Mouse (Mus musculus): ENCODE measurements at regions not wholly inside any gene's neighbourhood (a gene's known extent, or its start where the extent isn't known, plus 50 kb on each side); places are given as distances from the start of the nearest gene placed in this dataset.

DNA sequence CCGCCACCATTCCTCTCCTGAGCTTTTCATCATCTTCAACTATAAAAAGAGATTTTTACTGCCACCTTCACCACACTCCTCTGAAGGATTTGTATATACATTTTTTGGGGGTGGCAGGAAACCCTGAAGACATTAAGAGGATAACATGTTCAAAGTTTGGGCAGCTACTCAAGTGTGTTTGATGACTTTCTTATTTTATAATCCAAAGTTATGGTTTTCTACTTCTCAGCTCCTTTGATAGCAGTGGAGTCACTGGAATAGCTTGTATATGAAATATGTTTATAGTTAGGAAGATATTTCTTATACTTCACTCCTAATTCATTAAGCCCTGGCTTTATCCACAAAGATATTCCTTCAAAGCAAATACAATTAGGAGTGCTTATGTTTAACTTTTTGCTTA lies 229.5 kb upstream of the Lcorl start:
- DNase-seq (ENCODE audit: low spot score) = no peak

GRCm38 (mm10) chr5:46083293-46083692 lies 225.9 kb upstream of the Lcorl start:
- DNase-seq (ENCODE audit: low spot score) = no peak

GRCm38 (mm10) chr5:46073744-46074143 lies 216.3 kb upstream of the Lcorl start:
- no peak for DNase-seq (ENCODE audit: low spot score)

DNA sequence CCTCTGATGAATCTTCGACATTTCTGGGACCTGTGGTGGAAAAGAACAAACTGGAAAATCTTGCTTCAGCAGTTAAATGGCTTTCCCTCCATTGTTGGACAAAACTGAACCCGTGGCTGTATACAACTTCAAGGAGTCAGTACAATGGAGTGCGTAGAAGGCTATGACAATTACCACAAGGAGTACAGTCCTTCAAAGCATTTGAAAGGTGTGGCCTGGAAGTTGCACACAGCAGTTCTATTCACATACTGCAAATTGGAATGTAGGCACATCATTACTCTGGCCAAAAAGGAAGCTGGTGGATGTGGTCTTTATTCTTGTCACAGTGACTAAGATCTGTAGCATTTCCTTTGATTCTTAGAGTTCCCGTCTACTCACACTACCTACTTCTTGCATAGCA lies 215.7 kb upstream of the Lcorl start:
- no peak for DNase-seq (ENCODE audit: low spot score)

DNA sequence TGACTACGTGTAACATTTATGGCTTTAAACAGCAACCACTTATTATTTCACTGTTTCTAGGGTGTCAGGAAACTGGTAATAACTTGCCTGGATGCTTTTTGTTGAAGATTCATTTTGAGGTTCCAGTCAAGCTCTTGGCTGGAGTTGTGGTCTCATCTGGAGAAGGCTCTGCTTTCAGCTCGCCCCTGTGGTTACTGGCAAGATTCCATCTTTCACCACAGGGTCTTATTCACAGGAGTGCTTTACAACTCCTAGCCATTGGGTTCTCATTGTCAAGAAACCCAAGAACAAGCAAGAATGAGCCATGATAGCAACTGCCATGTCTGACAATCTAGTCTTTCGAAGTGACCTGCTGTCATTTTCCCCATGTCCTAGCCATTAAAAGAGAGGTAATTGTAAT lies 202.5 kb upstream of the Lcorl start:
- no peak for DNase-seq (ENCODE audit: low spot score)

GRCm38 (mm10) chr5:46054850-46055249 lies 197.4 kb upstream of the Lcorl start:
- no peak for DNase-seq (ENCODE audit: low spot score)

- DNase-seq (ENCODE audit: low spot score) = no peak
These were observed 185.4 kb upstream of the Lcorl start for GRCm38 (mm10) chr5:46042684-46043348.

- peak; percentile 67 for DNase-seq (ENCODE audit: low spot score)
These were observed 175.7 kb upstream of the Lcorl start for GRCm38 (mm10) chr5:46033008-46033676.

DNA sequence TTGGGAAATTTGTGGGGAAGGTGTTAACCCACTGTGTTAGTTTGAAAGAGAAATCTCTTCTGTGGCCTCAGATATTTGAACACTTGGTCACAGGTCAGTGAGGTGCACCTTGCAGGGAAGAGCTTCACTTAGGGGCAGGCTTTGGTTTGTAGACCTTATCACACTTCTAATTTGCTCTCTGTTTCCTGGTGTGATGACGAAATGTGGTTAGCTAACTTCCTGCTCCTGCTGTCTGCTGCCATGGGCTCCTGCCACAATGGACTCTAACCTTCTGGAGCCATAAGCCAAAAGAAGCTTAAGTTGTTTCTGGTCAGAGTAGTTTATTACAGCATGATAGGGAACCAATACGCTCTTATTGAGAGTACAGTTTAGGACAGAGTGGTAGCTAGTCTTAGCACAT lies 174.8 kb upstream of the Lcorl start:
- DNase-seq (ENCODE audit: low spot score) = peak; percentile 33

DNA sequence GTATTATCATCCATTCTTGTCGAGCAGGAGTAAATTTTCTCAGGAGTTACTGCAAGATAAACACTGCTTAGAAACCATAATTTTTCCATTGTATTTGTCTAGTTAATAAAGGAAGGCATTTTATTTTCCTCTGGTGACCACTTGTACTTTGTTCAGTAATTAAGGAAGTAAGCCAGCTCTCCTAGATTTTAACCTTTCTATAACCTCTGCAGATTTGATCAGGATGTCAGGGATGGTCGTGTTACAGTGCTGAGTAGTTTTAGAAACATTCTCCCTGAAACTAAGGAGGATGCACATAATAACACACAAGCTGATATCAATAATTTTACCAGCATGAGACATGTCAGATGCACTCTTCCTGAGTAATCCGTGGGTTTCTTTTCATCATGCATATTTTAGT lies 166.7 kb upstream of the Lcorl start:
- no peak for DNase-seq (ENCODE audit: low spot score)

- no peak for DNase-seq (ENCODE audit: low spot score)
These were observed 166.0 kb upstream of the Lcorl start for GRCm38 (mm10) chr5:46023456-46023855.

- no peak for DNase-seq (ENCODE audit: low spot score)
These were observed 164.6 kb upstream of the Lcorl start for GRCm38 (mm10) chr5:46022047-46022422.

DNA sequence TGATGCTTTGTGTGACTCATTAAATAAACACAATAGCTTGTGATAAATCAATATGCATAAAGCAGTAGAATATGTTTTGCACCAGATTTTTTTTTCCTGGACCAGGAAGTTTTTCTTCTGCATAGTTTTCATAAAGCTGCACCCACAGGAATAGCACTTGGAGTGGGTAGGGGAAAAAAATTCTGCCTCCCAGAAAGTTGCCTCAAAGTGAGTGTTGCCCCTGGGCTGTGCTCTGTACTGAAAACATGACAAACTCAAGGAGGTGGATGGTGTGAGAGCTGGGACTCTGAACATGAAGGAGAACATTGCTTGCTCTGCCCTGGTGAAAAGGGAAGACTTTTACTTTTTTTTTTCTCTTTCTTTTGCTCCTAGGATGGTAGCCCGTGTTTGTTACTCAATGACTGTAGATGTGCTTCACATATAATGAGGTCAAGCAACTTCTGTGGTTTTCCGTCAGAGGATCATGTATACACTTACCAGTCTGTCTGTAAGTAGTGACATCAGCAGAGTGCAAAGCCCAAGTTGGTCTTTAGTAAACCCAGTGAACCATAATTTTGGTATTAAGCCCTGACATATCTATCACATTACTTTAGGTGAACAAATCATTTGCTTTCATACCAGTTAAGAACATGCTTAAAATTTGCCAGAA lies 164.1 kb upstream of the Lcorl start:
- no peak for DNase-seq (ENCODE audit: low spot score)

DNA sequence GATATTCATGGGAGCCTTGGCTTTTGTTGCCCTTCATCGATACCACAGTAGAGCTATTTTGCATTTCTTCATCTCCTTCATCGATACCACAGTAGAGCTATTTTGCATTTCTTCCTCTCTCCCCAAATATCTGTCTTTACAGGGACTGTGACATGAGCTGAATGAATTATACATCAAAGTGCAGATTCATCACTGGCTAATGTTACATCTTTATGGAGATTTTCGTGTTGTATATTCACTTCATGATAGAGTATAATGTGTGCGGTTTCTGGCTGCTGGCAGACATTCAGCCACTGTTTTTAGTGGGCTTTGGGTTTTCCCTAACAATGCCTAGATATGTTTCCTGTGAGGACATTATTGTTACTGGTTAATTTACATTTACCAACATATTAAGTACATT lies 162.8 kb upstream of the Lcorl start:
- no peak for DNase-seq (ENCODE audit: low spot score)

- DNase-seq (ENCODE audit: low spot score) = no peak
These were observed 150.0 kb upstream of the Lcorl start for GRCm38 (mm10) chr5:46007446-46007845.

GRCm38 (mm10) chr5:46006691-46007090 lies 149.3 kb upstream of the Lcorl start:
- no peak for DNase-seq (ENCODE audit: low spot score)

GRCm38 (mm10) chr5:46006228-46006627 lies 148.8 kb upstream of the Lcorl start:
- DNase-seq (ENCODE audit: low spot score) = no peak

GRCm38 (mm10) chr5:46005631-46006030 lies 148.2 kb upstream of the Lcorl start:
- no peak for DNase-seq (ENCODE audit: low spot score)

DNA sequence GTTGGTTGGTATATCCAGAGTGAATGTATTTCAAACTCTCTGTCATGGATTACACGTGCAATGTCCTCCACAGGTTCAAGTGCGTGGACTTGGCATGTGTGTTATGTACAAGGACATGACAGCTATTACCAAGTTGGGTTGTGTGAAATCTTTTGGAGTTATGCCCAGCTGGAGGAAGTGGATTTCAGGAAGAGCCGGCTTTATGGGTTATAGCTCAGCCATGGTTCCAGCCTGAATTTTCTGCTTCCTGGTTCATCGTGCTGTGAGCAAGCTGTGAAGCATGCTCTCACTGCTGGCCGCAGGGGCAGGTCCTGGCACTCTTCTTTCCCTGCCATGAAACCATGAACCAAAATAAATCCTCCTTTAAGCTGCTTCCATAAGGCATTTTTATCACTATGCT lies 144.6 kb upstream of the Lcorl start:
- DNase-seq (ENCODE audit: low spot score) = no peak

- DNase-seq (ENCODE audit: low spot score) = no peak
These were observed 100.4 kb upstream of the Lcorl start for GRCm38 (mm10) chr5:45957766-45958165.

DNA sequence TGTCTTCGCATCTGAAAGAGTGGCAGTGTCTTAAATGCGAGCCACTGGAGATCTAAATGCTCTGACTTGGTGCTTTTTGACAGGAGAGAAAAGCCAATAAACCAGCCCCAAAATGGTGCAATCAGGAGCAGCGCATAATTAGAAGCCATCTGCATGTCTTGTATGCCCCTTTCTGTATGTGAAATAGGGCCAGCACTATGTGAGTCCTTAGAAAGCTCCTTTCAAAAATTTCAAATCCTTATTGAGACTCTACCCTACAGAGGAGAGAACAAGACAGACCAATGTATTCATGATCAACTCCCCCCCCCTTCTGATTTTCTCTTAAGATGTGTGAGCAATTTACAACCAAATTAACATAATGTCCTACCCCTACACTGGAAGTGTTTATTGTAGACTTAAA lies 86.6 kb upstream of the Lcorl start:
- DNase-seq (ENCODE audit: low spot score) = no peak

GRCm38 (mm10) chr5:45932970-45933369 lies 75.6 kb upstream of the Lcorl start:
- DNase-seq (ENCODE audit: low spot score) = no peak

DNA sequence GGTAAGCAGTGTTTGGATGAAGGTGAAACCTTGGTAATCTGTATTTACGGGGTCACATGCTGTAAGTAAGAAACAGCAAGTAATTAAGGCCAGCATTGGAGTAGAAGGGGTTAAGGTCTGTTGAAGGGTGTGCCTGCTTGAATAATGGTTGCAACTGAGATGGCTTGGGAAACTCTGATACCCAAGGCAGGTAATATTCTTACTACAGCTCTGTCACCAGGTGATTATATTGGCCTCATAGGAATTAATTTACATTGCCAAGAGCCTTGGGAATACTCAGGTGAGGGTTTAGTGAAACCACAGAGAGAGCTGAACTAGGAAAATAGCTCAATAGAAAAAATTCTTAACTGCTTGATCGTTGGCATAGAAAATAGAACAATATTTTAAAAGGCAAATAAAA lies 73.8 kb upstream of the Lcorl start:
- DNase-seq (ENCODE audit: low spot score) = no peak

Data from yolk sac, embryonic 10.5 days (tissue).